Mouse (Mus musculus): ENCODE results near the gene Lmo3.

DNA sequence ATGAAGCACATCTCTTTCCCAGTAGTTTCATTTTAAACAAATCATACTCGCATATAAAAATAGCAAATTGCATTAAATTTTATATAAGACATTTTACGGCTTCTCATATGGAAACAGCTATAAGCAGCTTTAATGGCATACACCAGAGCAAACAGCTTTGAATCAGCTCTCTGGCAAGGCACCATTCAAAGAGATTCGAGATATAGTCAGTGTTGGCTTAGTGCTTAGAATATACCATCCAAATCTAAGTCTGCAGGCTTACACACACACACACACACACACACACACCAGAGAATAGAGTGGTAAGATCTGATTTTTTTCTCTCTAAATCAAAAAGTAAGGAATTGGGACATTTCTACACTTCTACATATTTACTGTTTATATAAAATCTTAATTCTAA, 169.7 kb downstream of the Lmo3 start:
- TF ChIP-seq POLR2A (IDR thresholded peaks at IDR 0.05; ENCODE audit: low read depth, low read length) (no peak), CTCF (conservative IDR thresholded peaks at IDR 0.05; ENCODE audit: insufficient read depth, insufficient read length, low read depth, low read length) (no peak)
